ENCODE assay signal across 19 mouse cellular contexts in genomic region chr17:86615592-86616291, GRCm38 (mm10).
"Had no signal": no experiment of that assay in that cellular context is flagged by ENCODE, and none has a peak within 500 bp of the region (broad histone marks: within the 10 kb centered on the region; RNA-seq: fewer than 3 reads in every experiment).

No protein-coding gene starts in this region.

- H3K27ac ChIP-seq: liver, embryonic 15.5 days; midbrain, embryonic 10.5 days; midbrain, embryonic 13.5 days; midbrain, embryonic 15.5 days; neural tube, embryonic 13.5 days; neural tube, embryonic 15.5 days had no signal

- H3K36me3 ChIP-seq: liver, embryonic 15.5 days; midbrain, embryonic 10.5 days; midbrain, embryonic 13.5 days; midbrain, embryonic 15.5 days had no signal

- H3K4me3 ChIP-seq: liver, embryonic 15.5 days; midbrain, embryonic 10.5 days; midbrain, embryonic 13.5 days; midbrain, embryonic 15.5 days; myocyte; neural tube, embryonic 13.5 days; neural tube, embryonic 15.5 days had no signal

- DNase-seq: lung, adult 18-20 months; lung, embryonic 14.5 days; lung, postnatal 10 days; lung, postnatal 4 days; retina, postnatal 1 day; right cerebral cortex, adult 18-20 months; right cerebral cortex, postnatal 25 days; right cerebral cortex, postnatal 4 days; spleen, adult 18-20 months; thymus, adult 18-20 months; thymus, postnatal 14 days; thymus, postnatal 36 days had no signal

- H3K4me1 ChIP-seq: liver, embryonic 15.5 days; midbrain, embryonic 13.5 days; midbrain, embryonic 15.5 days had no signal

- ATAC-seq: midbrain, embryonic 13.5 days; midbrain, embryonic 15.5 days had no signal

- H3K27me3 ChIP-seq: liver, embryonic 15.5 days; midbrain, embryonic 13.5 days; midbrain, embryonic 15.5 days; neural tube, embryonic 13.5 days; neural tube, embryonic 15.5 days had no signal

- H3K9ac ChIP-seq: liver, embryonic 15.5 days; lung, embryonic 14.5 days; midbrain, embryonic 13.5 days; midbrain, embryonic 15.5 days; neural tube, embryonic 13.5 days; neural tube, embryonic 15.5 days had no signal

- H3K9me3 ChIP-seq: liver, embryonic 15.5 days; midbrain, embryonic 10.5 days; midbrain, embryonic 13.5 days; midbrain, embryonic 15.5 days; neural tube, embryonic 13.5 days; neural tube, embryonic 15.5 days had no signal

- H3K4me2 ChIP-seq: liver, embryonic 15.5 days; lung, embryonic 14.5 days; midbrain, embryonic 13.5 days; midbrain, embryonic 15.5 days; neural tube, embryonic 13.5 days; neural tube, embryonic 15.5 days had no signal
